Mouse (Mus musculus): Measurements from ENCODE around the gene Pakap. TPM values are rescaled to one million over a fixed set of nuclear protein-coding genes. Genes with fewer than 3 reads are reported as not detected.

The Pakap gene
- polyA plus RNA-seq, 1 experiment: 1.9 TPM

DNA sequence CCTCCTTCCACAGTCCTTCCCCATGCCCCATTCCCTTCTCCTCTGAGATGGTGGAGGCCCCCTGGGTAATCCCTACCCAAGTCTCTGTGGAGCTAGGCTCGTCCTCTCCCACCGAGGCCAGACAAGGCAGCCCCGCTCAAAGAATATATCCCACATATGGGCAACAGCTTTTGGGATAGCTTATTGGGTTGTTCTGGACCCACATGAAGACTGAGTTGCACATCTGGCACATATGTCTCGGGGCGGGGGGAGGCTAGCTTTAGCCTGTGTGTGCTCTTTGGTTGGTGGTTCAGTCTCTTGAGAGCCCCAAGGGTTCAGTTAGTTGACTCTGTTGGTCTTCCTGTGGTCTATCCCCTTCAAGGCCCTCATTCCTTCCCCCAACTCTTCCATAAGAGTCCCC is 58.9 kb downstream of the Pakap start:
- DNase-seq (ENCODE audit: low read depth): no peak
- no peak for TF ChIP-seq CTCF (IDR thresholded peaks at IDR 0.05; ENCODE audit: borderline replicate concordance, extremely low read depth, insufficient read depth, insufficient read length)
- TF ChIP-seq POLR2A (IDR thresholded peaks at IDR 0.05; ENCODE audit: borderline replicate concordance, extremely low read depth, insufficient read depth, insufficient read length, poor library complexity, severe bottlenecking): no peak

DNA sequence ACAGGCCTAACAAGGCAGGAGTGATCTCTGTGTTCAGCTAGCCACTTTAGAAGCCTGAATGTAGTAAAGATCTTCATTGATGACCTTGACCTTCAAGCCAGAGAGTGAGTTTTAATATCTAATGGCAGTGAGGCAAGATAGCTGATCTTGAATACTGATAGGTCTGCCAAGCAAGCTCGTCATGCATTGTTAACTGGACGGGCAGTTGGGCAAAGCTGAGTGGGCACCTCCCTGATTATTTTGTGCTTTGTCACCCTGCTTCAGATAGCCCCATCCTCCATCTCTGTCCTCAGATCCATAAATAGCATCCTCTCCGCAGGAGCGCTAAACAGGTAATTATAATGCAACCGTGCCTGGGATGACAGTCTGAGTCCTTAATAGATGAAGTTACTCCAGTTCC is 64.4 kb downstream of the Pakap start:
- DNase-seq (ENCODE audit: low read depth): no peak
- TF ChIP-seq CTCF (IDR thresholded peaks at IDR 0.05; ENCODE audit: borderline replicate concordance, extremely low read depth, insufficient read depth, insufficient read length) (no peak), POLR2A (IDR thresholded peaks at IDR 0.05; ENCODE audit: borderline replicate concordance, extremely low read depth, insufficient read depth, insufficient read length, poor library complexity, severe bottlenecking) (no peak)

DNA sequence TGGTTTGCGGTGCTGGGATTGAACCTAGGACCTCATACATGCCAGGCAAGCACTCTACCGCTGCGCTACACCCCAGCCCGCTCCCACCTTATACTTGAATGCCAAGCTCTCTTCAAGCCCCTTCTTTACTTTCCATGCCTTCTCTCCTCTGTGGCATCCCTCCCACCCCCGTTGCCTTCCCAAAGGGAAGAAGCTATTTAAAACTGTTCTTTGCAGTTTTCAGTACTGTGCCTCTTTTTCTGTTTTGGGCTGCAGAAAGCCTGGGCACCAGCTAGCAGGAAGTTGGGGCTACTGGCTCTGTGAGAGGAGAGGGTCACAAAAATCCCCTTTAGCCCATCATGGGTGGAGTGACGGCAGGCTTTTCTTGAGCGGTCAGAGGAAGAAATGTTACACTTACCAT is 65.1 kb downstream of the Pakap start:
- TF ChIP-seq CTCF (IDR thresholded peaks at IDR 0.05; ENCODE audit: borderline replicate concordance, extremely low read depth, insufficient read depth, insufficient read length) (no peak), POLR2A (IDR thresholded peaks at IDR 0.05; ENCODE audit: borderline replicate concordance, extremely low read depth, insufficient read depth, insufficient read length, poor library complexity, severe bottlenecking) (no peak)
- no peak for DNase-seq (ENCODE audit: low read depth)

- DNase-seq (ENCODE audit: low read depth): no peak
- TF ChIP-seq POLR2A (IDR thresholded peaks at IDR 0.05; ENCODE audit: borderline replicate concordance, extremely low read depth, insufficient read depth, insufficient read length, poor library complexity, severe bottlenecking): no peak
- no peak for TF ChIP-seq CTCF (IDR thresholded peaks at IDR 0.05; ENCODE audit: borderline replicate concordance, extremely low read depth, insufficient read depth, insufficient read length)
Measured at GRCm38 (mm10) chr4:57634956-57635355, 67.0 kb downstream of the Pakap start.

GRCm38 (mm10) chr4:57636782-57637482 is 69.0 kb downstream of the Pakap start:
- DNase-seq (ENCODE audit: low read depth): peak; percentile 27
- TF ChIP-seq CTCF (IDR thresholded peaks at IDR 0.05; ENCODE audit: borderline replicate concordance, extremely low read depth, insufficient read depth, insufficient read length): no peak
- no peak for TF ChIP-seq POLR2A (IDR thresholded peaks at IDR 0.05; ENCODE audit: borderline replicate concordance, extremely low read depth, insufficient read depth, insufficient read length, poor library complexity, severe bottlenecking)

DNA sequence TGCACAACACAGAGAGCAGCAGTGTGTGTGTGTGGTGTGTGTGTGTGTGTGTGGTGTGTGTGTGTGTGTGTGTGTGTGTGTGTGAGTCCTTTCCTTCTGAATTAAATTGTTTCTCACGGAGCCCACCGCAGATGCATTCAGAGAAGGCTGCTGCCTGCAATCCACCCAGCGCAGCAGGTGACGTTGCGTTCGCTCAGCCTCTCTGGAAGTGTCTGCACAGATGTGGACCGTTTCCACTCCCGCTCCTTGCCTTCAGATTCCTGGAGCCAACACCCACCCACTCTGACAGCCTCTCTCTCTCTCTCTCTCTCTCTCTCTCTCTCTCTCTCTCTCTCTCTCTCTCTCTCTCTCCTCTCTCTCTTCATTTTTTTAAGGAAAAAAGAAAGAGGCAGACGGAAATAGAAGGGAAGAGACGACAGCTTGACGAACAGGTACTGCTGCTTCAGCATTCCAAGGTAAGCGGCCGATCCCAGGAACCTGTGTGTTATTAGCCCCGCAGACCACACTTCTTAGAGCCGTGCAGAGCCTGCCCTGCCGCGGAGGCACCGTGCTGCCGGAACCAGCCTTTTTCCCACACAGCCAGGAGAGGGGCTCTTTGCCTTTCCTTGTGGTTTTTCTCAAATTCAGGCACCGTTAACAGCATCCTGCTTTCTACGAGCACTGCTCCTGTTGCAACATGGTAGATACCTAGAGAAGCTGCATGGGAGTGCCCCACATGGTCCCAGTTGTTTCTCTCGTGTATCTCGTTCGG is 69.8 kb downstream of the Pakap start:
- TF ChIP-seq POLR2A (IDR thresholded peaks at IDR 0.05; ENCODE audit: borderline replicate concordance, extremely low read depth, insufficient read depth, insufficient read length, poor library complexity, severe bottlenecking): no peak
- no peak for TF ChIP-seq CTCF (IDR thresholded peaks at IDR 0.05; ENCODE audit: borderline replicate concordance, extremely low read depth, insufficient read depth, insufficient read length)
- peak; percentile 79 for DNase-seq (ENCODE audit: low read depth)

DNA sequence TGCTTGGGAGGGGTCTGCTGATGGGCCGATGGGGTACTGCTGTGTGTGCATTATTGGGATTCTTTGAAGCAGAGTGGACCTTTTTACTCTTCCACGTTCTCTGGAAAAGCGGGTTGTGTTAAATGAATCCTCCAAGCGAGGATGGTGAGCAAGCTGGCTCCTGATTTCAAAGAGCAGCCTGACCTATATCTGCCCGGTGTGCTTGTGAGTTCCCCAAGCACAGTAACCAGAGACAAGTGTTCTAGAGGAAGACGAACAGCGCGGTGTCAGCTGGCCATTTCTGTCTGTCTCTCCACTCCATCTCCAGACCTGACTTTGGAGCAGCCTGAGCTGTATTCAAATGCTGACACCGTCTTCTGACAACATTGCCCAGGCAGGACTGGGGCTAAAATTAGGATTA is 71.0 kb downstream of the Pakap start:
- DNase-seq (ENCODE audit: low read depth): no peak
- TF ChIP-seq POLR2A (IDR thresholded peaks at IDR 0.05; ENCODE audit: borderline replicate concordance, extremely low read depth, insufficient read depth, insufficient read length, poor library complexity, severe bottlenecking) (no peak), CTCF (IDR thresholded peaks at IDR 0.05; ENCODE audit: borderline replicate concordance, extremely low read depth, insufficient read depth, insufficient read length) (no peak)

DNA sequence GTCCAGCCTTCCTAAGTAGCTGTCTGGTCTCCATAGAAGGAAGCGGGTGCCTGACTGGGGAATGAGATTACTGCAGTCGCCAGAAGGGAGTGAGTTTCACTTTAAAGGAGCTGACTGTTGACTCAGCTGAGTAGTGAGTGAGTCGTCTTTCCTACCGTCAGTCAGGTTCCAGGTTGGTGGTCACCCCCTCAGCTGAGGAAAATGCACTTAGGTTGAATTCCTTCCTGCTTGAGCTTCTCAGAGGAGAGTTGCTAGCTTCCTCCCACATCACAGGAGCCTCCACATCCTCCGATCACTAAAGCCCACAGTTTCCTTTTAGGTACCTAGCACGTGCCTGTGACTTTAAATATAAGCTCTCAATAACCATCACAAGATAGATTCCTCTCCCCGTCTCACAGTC is 72.2 kb downstream of the Pakap start:
- DNase-seq (ENCODE audit: low read depth): peak; percentile 17

DNA sequence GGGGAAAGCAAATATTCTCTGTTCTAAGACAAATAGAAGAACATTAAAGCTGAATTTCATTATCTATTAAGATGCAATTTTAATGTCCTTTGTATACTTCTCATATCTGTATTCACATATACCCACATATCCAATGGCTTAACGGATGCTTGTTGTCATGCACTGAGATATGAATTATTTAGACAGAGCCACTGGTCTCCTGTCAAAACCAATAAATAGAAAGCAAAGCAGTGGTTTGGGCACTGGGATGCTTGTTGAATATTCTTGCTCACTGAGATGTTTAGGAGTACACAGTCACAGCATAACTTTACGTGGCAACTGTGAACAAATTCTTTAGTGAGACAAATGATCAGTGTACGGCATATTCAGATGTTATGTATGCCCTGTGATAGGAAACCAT is 73.0 kb downstream of the Pakap start:
- TF ChIP-seq CTCF (IDR thresholded peaks at IDR 0.05; ENCODE audit: borderline replicate concordance, extremely low read depth, insufficient read depth, insufficient read length) (no peak), POLR2A (IDR thresholded peaks at IDR 0.05; ENCODE audit: borderline replicate concordance, extremely low read depth, insufficient read depth, insufficient read length, poor library complexity, severe bottlenecking) (no peak)
- DNase-seq (ENCODE audit: low read depth): no peak

More for the DNA sequence above, 72.2 kb downstream of the Pakap start:
- no peak for TF ChIP-seq POLR2A (IDR thresholded peaks at IDR 0.05; ENCODE audit: borderline replicate concordance, extremely low read depth, insufficient read depth, insufficient read length, poor library complexity, severe bottlenecking)
- no peak for TF ChIP-seq CTCF (IDR thresholded peaks at IDR 0.05; ENCODE audit: borderline replicate concordance, extremely low read depth, insufficient read depth, insufficient read length)

DNA sequence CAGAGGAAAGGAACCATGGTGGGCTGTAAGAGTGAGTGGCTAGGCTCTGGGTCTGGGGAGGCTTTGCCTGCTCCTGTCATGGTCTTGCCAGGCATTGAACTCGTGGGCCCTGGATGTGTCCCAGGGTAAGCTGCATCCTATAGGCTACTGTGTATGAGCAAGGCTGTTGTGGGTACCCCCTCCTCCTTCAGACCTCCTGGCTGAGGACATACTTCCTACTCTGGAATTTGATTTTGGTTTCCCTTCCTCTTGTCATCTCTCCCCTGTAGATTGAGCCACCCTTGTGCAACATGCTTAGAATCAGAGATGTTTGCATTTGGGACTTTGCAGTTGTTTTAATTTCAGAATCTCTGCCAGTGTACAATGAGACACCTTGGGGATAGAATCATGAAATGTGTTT is 83.0 kb downstream of the Pakap start:
- DNase-seq (ENCODE audit: low read depth): no peak
- TF ChIP-seq CTCF (IDR thresholded peaks at IDR 0.05; ENCODE audit: borderline replicate concordance, extremely low read depth, insufficient read depth, insufficient read length) (no peak), POLR2A (IDR thresholded peaks at IDR 0.05; ENCODE audit: borderline replicate concordance, extremely low read depth, insufficient read depth, insufficient read length, poor library complexity, severe bottlenecking) (no peak)

- TF ChIP-seq POLR2A (IDR thresholded peaks at IDR 0.05; ENCODE audit: borderline replicate concordance, extremely low read depth, insufficient read depth, insufficient read length, poor library complexity, severe bottlenecking): no peak
- TF ChIP-seq CTCF (IDR thresholded peaks at IDR 0.05; ENCODE audit: borderline replicate concordance, extremely low read depth, insufficient read depth, insufficient read length): no peak
Measured at GRCm38 (mm10) chr4:57651547-57651946, 83.6 kb downstream of the Pakap start.

More at GRCm38 (mm10) chr4:57651547-57651946, 83.6 kb downstream of the Pakap start:
- DNase-seq (ENCODE audit: low read depth): no peak
